Mouse (Mus musculus) hindbrain, embryonic 11.5 days (tissue): Measurements from ENCODE around the gene Vgll4. TPM values are rescaled to one million over a fixed set of nuclear protein-coding genes. Genes with fewer than 3 reads are reported as not detected.
"Not testable (repeated sequence)": the region's sequence is repeated elsewhere in the genome, so short reads cannot be mapped to it uniquely, and the experiment has no call there.

Experiments
- ATAC-seq: fragments of 200-750 bp; cut with Nextera tagmentation; 2 replicates; pipeline ENCODE4 v1.8.0; 2017; ENCODE audit warnings: mild to moderate bottlenecking, moderate TSS enrichment, moderate library complexity; ENCODE audit not compliant: low FRiP score
- DNase-seq: peaks from one replicate; pipeline ENCODE4 v3.0.0-alpha.2; 2015; ENCODE audit warnings: low spot score
- H3K27ac ChIP-seq: fragments of 300-500 bp; sonication (generic); 2 replicates; pipeline ENCODE4 v1.5.1; 2014; ENCODE audit warnings: mild to moderate bottlenecking, low read depth, low read length
- H3K27me3 ChIP-seq: fragments of 300-500 bp; sonication (generic); 2 replicates; pipeline ENCODE4 v1.6.1; 2014; ENCODE audit warnings: mild to moderate bottlenecking, low read length, moderate library complexity, mixed read lengths; ENCODE audit not compliant: control insufficient read depth, insufficient read depth
- H3K36me3 ChIP-seq: fragments of 300-500 bp; sonication (generic); 2 replicates; pipeline ENCODE4 v1.6.1; 2014; ENCODE audit warnings: mild to moderate bottlenecking, low read length, moderate library complexity, mixed read lengths; ENCODE audit not compliant: control insufficient read depth, insufficient read depth
- H3K4me1 ChIP-seq: fragments of 300-500 bp; sonication (generic); replicated peaks from 2 replicates; pipeline ENCODE4 v1.6.1; 2014; ENCODE audit warnings: low read length, mixed read lengths; ENCODE audit not compliant: control insufficient read depth, insufficient read depth
- H3K4me2 ChIP-seq: fragments of 300-500 bp; sonication (generic); replicated peaks from 2 replicates; pipeline ENCODE4 v1.6.1; 2014; ENCODE audit warnings: mild to moderate bottlenecking, low read depth, low read length
- H3K4me3 ChIP-seq: fragments of 300-500 bp; sonication (generic); 2 replicates; pipeline ENCODE4 v1.5.1; 2014; ENCODE audit warnings: low read depth, low read length
- H3K9ac ChIP-seq: fragments of 300-500 bp; sonication (generic); 2 replicates; pipeline ENCODE4 v1.6.1; 2014; ENCODE audit warnings: low read depth, low read length
- H3K9me3 ChIP-seq: fragments of 300-500 bp; sonication (generic); 2 replicates; pipeline ENCODE4 v1.6.1; 2016; ENCODE audit warnings: low read length; ENCODE audit not compliant: control insufficient read depth
- WGBS: fragments of 180-500 bp; shearing (Covaris S2); extraction: QIAGEN DNeasy Blood & Tissue Kit; methylation state at CpG from one replicate; pipeline ENCODE4 v1.1.7; 2014; 5-methylcytosine and 5-hydroxymethylcytosine counted together
- polyA plus RNA-seq: library from polyadenylated mRNA; unstranded; fragments of >200 nt; fragmentation: Nextera tagmentation; extraction: Ambion mirVana; gene quantifications from 2 replicates; pipeline ENCODE4 v1.2.1, GENCODE M21; 2014

Gene Vgll4
- polyA plus RNA-seq, 1 experiment from 2014 or later: 59.3 TPM

GRCm38 (mm10) chr6:114930038-114930591 is 39.7 kb downstream of the Vgll4 start:
- peak; percentile 13 for DNase-seq
- H3K9ac ChIP-seq: no peak overlapping the region
- H3K9me3 ChIP-seq: no peaks in the 10 kb centered on the region
- no peaks in the 10 kb centered on the region for H3K4me1 ChIP-seq
- WGBS: 63% methylated on average over 11 of the region's 11 CpGs
- H3K4me3 ChIP-seq: no peak overlapping the region
- H3K27ac ChIP-seq: no peak overlapping the region
- H3K4me2 ChIP-seq: no peak overlapping the region
- H3K27me3 ChIP-seq: no peaks in the 10 kb centered on the region
- no peak for ATAC-seq
- H3K36me3 ChIP-seq: no peaks in the 10 kb centered on the region

GRCm38 (mm10) chr6:114929346-114929745 is 40.4 kb downstream of the Vgll4 start:
- Histone ChIP-seq H3K27me3 (no peaks in the 10 kb centered on the region), H3K9ac (no peak overlapping the region), H3K4me3 (no peak overlapping the region), H3K4me1 (no peaks in the 10 kb centered on the region), H3K4me2 (no peak overlapping the region), H3K36me3 (no peaks in the 10 kb centered on the region), H3K9me3 (no peaks in the 10 kb centered on the region), H3K27ac (no peak overlapping the region)
- DNase-seq (peak; percentile 57), ATAC-seq (no peak)

DNA sequence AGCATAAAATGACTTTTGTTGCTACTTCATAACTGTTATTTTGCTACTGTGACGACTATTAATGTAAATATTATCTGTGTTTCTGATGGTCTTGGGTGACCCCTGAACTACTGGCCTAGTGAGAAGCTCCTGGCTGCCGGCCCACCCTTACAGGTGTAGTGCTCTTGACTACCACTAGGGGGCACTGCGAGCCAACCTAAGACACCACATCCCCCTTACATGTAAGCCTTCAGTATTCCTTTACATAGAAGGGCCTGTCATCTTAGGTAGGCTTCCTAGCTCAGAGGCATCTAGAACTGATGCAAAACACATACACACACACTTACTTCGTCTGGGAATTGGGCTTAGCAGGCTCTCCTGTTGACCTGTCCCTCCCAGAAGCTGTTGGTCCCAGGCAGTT is 41.3 kb downstream of the Vgll4 start:
- H3K4me2 ChIP-seq: no peak overlapping the region
- H3K36me3 ChIP-seq: no peaks in the 10 kb centered on the region
- H3K4me3 ChIP-seq: no peak overlapping the region
- no peak overlapping the region for H3K27ac ChIP-seq
- DNase-seq: peak; percentile 85
- no peaks in the 10 kb centered on the region for H3K4me1 ChIP-seq
- peak; percentile 56 for ATAC-seq
- 6% methylated on average over 4 of the region's 4 CpGs for WGBS
- H3K9me3 ChIP-seq: no peaks in the 10 kb centered on the region
- no peak overlapping the region for H3K9ac ChIP-seq
- H3K27me3 ChIP-seq: no peaks in the 10 kb centered on the region

GRCm38 (mm10) chr6:114927400-114927799 is 42.4 kb downstream of the Vgll4 start:
- Histone ChIP-seq H3K27ac (no peak overlapping the region), H3K36me3 (no peaks in the 10 kb centered on the region), H3K4me3 (no peak overlapping the region), H3K27me3 (no peaks in the 10 kb centered on the region), H3K4me2 (no peak overlapping the region), H3K4me1 (no peaks in the 10 kb centered on the region), H3K9me3 (no peaks in the 10 kb centered on the region), H3K9ac (no peak overlapping the region)
- DNase-seq (peak; percentile 26), ATAC-seq (no peak)
- 95% methylated on average over 5 of the region's 5 CpGs for WGBS

- 46% methylated on average over 6 of the region's 6 CpGs for WGBS
- no peaks in the 10 kb centered on the region for H3K4me1 ChIP-seq
- ATAC-seq (no peak), DNase-seq (peak; percentile 56)
- H3K27me3 ChIP-seq: no peaks in the 10 kb centered on the region
- H3K9ac ChIP-seq: no peak overlapping the region
- no peak overlapping the region for H3K4me2 ChIP-seq
- H3K27ac ChIP-seq: no peak overlapping the region
- H3K9me3 ChIP-seq: no peaks in the 10 kb centered on the region
- H3K36me3 ChIP-seq: no peaks in the 10 kb centered on the region
- no peak overlapping the region for H3K4me3 ChIP-seq
Observed at GRCm38 (mm10) chr6:114926369-114927157, 43.2 kb downstream of the Vgll4 start.

DNA sequence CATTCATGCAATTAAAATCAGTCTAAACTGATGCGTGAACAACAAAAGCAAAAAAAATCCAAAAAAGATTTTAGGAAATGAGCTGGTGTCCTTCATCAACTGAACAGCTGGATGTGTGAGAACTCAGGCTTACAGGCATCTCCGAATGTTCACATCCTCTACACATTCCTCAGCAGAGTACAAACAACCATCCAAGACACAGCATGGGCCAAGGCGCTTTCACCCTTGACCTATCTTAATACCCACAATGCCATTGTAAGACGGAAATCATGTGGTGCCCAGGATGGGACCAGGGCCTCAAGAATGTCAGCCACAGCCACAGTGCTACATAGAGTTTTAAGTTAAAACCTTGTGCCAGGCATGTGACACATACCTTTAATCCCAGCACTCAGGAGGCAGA is 44.6 kb downstream of the Vgll4 start:
- H3K4me3 ChIP-seq: no peak overlapping the region
- no peak overlapping the region for H3K27ac ChIP-seq
- no peak overlapping the region for H3K9ac ChIP-seq
- WGBS: 82% methylated on average over 4 of the region's 4 CpGs
- H3K36me3 ChIP-seq: no peaks in the 10 kb centered on the region
- no peaks in the 10 kb centered on the region for H3K4me1 ChIP-seq
- no peak overlapping the region for H3K4me2 ChIP-seq
- DNase-seq (no peak), ATAC-seq (no peak)
- H3K9me3 ChIP-seq: no peaks in the 10 kb centered on the region
- H3K27me3 ChIP-seq: no peaks in the 10 kb centered on the region

GRCm38 (mm10) chr6:114922355-114923096 is 47.3 kb downstream of the Vgll4 start:
- not testable (repeated sequence) for H3K27ac ChIP-seq
- peak; percentile 53 for DNase-seq

GRCm38 (mm10) chr6:114921632-114922354 is 48.0 kb downstream of the Vgll4 start:
- Histone ChIP-seq H3K4me1 (peaks cover 17% of the 10 kb centered on the region), H3K4me3 (peak overlapping the region; percentile 65), H3K27ac (peak overlapping the region; percentile 61), H3K9ac (peak overlapping the region; percentile 78), H3K4me2 (peak overlapping the region; percentile 79), H3K36me3 (no peaks in the 10 kb centered on the region), H3K27me3 (no peaks in the 10 kb centered on the region), H3K9me3 (no peaks in the 10 kb centered on the region)
- 6% methylated on average over 15 of the region's 15 CpGs for WGBS
- ATAC-seq (peak; percentile 89), DNase-seq (peak; percentile 86)

More at GRCm38 (mm10) chr6:114922355-114923096, 47.3 kb downstream of the Vgll4 start:
- H3K36me3 ChIP-seq, H3K9me3 ChIP-seq, H3K9ac ChIP-seq, ATAC-seq, H3K27me3 ChIP-seq, H3K4me3 ChIP-seq, H3K4me2 ChIP-seq: not testable (repeated sequence)
- peaks cover 17% of the 10 kb centered on the region for H3K4me1 ChIP-seq
- WGBS: 64% methylated on average over 7 of the region's 7 CpGs
